Mouse (Mus musculus) Muller cell, postnatal 12 days (primary cell): ENCODE results near the gene Nxf1.

Experiments used
- DNase-seq: peaks from one replicate; pipeline ENCODE4 v3.0.0-alpha.2; 2015; ENCODE audit errors: inconsistent ontology term

Nxf1 gene

DNA sequence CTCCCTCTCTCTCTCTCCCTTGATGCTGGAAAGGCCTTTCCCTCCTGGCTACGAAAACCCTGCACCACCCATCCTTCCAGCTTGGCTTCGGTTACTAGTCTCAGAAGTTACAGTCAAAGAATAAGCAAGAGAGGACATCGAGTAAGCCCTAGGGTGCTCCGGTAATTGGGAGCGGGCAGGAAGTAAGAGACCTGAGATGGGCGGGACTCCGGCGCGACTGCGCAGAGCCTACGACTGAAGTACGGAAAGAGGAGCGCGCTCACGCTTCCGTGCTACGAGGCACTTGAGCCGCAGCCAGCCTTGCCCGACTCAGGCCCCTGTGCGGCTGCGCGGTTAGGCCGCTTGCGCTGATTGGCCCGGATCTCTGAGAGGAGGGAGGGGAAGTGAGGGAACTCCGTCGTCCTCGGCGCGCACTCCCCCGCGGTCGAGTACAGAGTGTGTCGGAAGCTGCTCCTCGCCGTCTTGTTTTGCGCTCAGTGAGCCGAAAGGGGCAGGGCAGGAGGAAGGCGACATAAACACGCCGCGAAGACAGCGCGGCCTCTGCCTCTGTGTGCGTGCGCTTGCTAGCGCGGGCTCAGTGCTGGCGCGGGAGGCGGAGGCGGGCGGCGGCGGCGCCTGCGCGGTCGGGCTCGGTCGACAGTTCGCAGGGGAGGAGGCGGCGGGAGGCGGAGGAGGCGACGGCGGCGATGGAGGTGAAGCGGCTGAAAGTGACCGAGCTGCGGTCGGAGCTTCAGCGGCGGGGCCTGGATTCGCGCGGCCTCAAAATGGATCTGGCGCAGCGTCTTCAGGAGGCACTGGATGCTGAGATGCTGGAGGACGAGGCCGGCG lies 62.9 kb downstream of the Nxf1 start, which contains the start of gene Hnrnpul2:
Gene Hnrnpul2 (plus strand): TSS at position 415 of the 828 bp plus-strand sequence.
- DNase-seq = peak; percentile 99
